Mouse (Mus musculus) forebrain, embryonic 10.5 days (tissue): Measurements from ENCODE around the gene 1700030J22Rik. TPM values are rescaled to one million over a fixed set of nuclear protein-coding genes. Genes with fewer than 3 reads are reported as not detected.

Experiments used
- DNase-seq: peaks from one replicate; pipeline ENCODE4 v3.0.0-alpha.2; 2017; ENCODE audit warnings: low spot score; ENCODE audit errors: extremely low spot score
- H3K27ac ChIP-seq: fragments of 300-500 bp; sonication (generic); 2 replicates; pipeline ENCODE4 v1.5.1; 2016; ENCODE audit warnings: mild to moderate bottlenecking
- H3K27me3 ChIP-seq: fragments of 300-500 bp; sonication (generic); 2 replicates; pipeline ENCODE4 v1.6.1; 2016; ENCODE audit warnings: mild to moderate bottlenecking; ENCODE audit not compliant: poor library complexity, severe bottlenecking
- H3K36me3 ChIP-seq: fragments of 300-500 bp; sonication (generic); replicated peaks from 2 replicates; pipeline ENCODE4 v1.6.1; 2016; ENCODE audit warnings: mild to moderate bottlenecking, moderate library complexity
- H3K4me1 ChIP-seq: fragments of 300-500 bp; sonication (generic); 2 replicates; pipeline ENCODE4 v1.6.1; 2016
- H3K4me3 ChIP-seq: fragments of 300-500 bp; sonication (generic); 2 replicates; pipeline ENCODE4 v1.5.1; 2016; ENCODE audit warnings: mild to moderate bottlenecking, moderate library complexity
- H3K9me3 ChIP-seq: fragments of 300-500 bp; sonication (generic); 2 replicates; pipeline ENCODE4 v1.6.1; 2016; ENCODE audit warnings: mild to moderate bottlenecking, moderate library complexity
- WGBS: fragments of 180-500 bp; shearing (Covaris S2); methylation state at CpG from one replicate; pipeline ENCODE4 v1.1.7; 2016; 5-methylcytosine and 5-hydroxymethylcytosine counted together
- polyA plus RNA-seq: library from polyadenylated mRNA; unstranded; fragments of >200 nt; fragmentation: Nextera tagmentation; extraction: Ambion mirVana; gene quantifications from 2 replicates; pipeline ENCODE4 v1.2.1, GENCODE M21; 2016

Gene 1700030J22Rik
- polyA plus RNA-seq, 1 experiment from 2014 or later = 2.4 TPM

DNA sequence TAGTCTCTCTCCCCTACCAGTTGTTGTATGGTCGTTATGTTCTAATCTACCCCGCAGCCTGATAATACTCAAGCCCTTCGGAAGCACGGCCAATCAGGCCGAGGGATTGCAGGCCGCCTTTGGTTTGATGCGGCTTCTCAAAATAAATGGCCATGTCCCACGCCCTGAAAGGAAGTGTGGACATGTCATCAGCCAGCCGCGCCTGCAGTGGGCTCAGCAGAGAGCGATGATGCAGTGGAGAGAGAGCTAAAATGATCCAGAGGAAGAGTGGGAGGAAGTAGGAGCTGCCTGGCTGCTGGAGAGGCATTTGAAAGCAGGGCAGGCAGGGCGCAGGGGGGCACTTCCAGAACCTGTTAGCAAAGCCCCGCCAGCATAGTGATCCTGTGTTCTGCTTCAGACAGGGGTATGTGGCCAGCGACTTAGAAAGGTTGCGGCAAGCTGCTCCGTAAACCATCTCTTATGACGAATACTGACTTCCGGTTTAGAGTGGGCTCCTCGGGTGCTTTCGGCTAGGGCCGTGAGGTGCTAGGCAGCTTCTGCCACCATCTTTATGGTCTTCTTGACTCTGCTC, 32.4 kb downstream of the 1700030J22Rik start:
- 86% methylated on average over 21 of the region's 21 CpGs for WGBS
- H3K4me3 ChIP-seq = no peak overlapping the region; the same call in 1 of the 2 replicates
- peaks cover 32% of the 10 kb centered on the region for H3K4me1 ChIP-seq
- no peaks in the 10 kb centered on the region for H3K9me3 ChIP-seq
- peaks cover 10% of the 10 kb centered on the region for H3K36me3 ChIP-seq
- H3K27ac ChIP-seq = no peak overlapping the region
- DNase-seq = no peak
- H3K27me3 ChIP-seq = no peaks in the 10 kb centered on the region

DNA sequence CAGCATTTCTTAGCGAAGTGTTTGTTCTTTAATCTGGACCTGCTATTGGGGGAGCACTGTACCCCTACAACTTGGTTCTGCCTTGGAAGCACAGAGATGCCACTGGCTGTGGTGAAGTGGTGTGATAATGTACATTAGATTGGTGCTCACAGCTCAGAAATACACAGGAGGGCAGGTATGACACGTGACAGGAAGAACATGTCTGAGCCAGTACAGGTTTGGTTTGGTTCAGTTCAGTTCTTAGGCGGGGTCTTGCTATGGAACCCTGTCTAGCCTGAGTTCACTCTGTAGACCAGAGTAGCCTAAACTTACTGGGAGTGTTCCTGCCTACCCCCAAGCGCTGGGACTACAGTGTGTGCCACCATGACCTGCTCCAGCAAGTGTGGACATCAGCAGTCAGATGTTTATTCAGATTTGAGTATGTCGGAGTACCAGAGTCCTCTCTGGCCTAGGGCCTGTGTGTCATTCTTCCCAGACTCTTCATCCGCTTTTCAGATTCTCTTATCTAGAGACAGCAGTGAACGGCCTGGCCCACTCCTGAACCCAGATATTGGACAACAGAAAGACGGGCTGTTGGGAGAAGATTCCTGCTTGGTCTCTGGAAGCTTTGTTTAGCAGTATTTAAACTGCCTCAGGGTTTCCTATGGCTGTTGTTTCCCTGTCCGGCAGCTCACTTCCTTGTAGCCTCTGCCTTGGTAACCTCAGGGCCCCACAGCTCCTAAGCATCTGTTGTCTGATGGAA, 33.4 kb downstream of the 1700030J22Rik start:
- Histone ChIP-seq H3K27ac (no peak overlapping the region), H3K4me3 (no peak overlapping the region), H3K4me1 (peaks cover 32% of the 10 kb centered on the region), H3K36me3 (peaks cover 20% of the 10 kb centered on the region), H3K9me3 (no peaks in the 10 kb centered on the region), H3K27me3 (no peaks in the 10 kb centered on the region)
- no peak for DNase-seq
- 85% methylated on average over 9 of the region's 9 CpGs for WGBS

DNA sequence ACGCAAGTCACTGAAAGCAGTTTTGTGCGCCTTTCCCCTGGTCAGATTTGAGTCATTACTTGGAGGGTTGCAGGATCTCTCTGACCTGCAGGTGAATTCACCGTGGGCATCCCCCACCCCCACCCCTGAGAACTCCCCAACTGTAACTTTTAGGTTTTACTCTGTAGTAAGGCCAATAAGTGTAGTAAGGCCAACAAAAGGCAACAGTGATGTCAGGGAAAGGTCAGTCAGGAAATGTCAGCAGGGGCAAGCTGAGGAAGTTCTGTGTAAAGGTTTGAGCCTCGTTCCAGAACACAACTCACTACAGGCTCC, 34.4 kb downstream of the 1700030J22Rik start:
- H3K4me1 ChIP-seq = peaks cover 32% of the 10 kb centered on the region
- no peaks in the 10 kb centered on the region for H3K27me3 ChIP-seq
- H3K9me3 ChIP-seq = no peaks in the 10 kb centered on the region
- peak overlapping the region; percentile 95 for H3K4me3 ChIP-seq
- no peak for DNase-seq
- H3K27ac ChIP-seq = no peak overlapping the region
- 22% methylated on average over 4 of the region's 4 CpGs for WGBS
- peaks cover 27% of the 10 kb centered on the region for H3K36me3 ChIP-seq

DNA sequence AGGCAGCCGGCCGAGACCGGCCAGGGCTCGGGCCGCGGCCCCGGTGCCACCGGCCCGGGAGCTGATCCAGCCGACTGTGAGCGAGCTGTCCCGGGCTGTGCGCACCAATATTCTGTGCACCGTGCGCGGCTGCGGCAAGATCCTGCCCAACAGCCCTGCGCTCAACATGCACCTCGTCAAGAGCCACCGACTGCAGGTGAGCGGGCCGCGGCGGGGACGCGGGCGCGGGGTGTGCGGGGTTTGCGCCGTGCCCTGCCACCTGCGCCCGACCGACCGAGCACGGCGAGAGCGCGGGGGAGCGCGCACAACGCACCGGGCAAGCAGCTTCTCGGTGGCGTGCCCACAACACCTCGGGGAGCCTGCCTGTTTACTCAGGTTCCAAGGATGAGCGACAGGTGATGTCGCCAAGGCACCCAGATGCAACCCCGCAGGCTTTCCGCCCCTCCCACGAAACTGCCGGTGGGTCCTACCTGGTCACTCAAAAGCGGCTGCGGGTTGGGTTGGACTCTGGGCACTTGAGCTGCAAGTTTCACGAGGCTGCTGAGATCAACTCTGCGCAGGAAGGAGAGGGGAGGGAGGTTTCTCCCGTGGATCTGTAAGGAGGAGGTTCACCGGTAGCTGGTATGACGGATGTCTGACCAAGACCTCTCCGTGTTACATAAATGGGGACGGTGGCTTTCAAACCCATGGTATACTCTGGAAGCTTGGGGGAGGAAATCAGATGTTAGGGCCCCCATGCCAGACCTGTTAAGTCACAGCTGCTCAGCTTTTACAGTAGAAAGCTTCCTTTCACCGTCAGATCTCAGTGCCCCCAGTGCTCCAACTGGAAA, 35.0 kb downstream of the 1700030J22Rik start:
- Histone ChIP-seq H3K27me3 (no peaks in the 10 kb centered on the region), H3K4me3 (peak overlapping the region; percentile 95), H3K4me1 (peaks cover 32% of the 10 kb centered on the region), H3K27ac (peak overlapping the region; percentile 88), H3K9me3 (no peaks in the 10 kb centered on the region), H3K36me3 (peaks cover 31% of the 10 kb centered on the region)
- peak; percentile 21 for DNase-seq
- under 1% methylated on average over 62 of the region's 62 CpGs for WGBS

DNA sequence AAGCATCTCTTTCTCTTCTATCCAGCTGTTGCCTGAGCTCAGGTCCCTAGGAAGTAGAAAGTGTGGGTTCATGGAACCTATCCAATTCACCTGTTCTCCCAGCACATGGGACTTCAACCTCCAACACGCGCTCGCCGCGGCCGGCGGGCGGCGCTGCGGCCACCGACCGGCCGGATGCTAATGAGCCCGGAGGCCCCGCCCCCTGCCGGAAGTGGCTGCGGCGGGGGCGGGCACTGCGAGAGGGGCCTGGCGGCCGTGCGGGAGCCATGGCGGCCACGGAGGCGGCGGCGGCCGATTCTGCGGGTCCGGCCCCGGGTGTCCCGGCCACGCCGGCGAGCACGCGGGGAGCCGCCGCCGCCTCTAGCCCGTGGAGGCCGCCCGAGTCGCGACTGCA, 35.6 kb downstream of the 1700030J22Rik start, which contains the start of gene Atmin:
Gene Atmin (plus strand): TSS at position 233 of the 394 bp plus-strand sequence.
- H3K4me3 ChIP-seq = peak within 1 kb of the TSS; percentile 95
- H3K27ac ChIP-seq = peak within 1 kb of the TSS; percentile 88
- H3K4me1 ChIP-seq = peaks cover 32% of the 10 kb centered on the region
- WGBS = 0% methylated on average over 33 of the region's 46 CpGs
- no peaks in the 10 kb centered on the region for H3K27me3 ChIP-seq
- DNase-seq = peak; percentile 80
- peaks cover 38% of the 10 kb centered on the region for H3K36me3 ChIP-seq
- no peaks in the 10 kb centered on the region for H3K9me3 ChIP-seq

DNA sequence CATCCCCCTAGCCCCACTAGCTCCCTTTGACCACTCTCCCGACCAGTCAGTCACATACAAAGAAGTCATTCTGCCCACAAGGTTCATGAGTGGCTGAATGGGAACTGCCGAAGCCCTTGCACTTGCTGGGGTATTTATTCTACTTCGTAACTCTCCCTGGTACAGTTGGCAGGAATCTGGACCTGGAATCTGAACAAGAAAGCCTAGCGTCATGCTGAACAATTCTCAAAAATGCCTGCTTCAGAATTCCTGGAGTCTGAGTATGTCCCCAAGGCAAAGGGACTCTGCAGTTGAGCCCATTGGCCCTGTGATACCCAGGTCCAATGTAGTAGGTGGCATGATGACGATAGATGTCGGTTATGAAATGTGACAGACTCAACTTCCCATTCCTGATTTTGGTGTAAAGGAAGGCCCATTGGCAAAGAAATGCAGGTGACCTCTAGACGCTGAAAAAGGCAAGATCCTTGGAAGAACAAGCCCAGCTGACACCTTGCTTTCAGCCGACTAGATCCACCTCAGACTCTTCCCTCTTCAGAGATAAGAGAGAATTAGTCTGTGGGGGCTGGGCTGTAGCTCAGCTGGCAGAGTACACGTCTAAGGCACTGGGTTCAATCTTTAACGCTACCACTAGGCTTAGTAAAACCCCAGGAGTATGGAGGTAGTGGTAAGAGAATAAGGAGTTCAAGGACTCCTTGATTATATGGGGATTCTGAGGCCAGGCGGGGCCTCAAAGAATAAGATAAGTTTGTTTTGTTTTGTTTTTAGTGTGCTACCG, 36.3 kb downstream of the 1700030J22Rik start:
- Histone ChIP-seq H3K36me3 (peaks cover 44% of the 10 kb centered on the region), H3K4me1 (peaks cover 32% of the 10 kb centered on the region), H3K27ac (no peak overlapping the region), H3K27me3 (no peaks in the 10 kb centered on the region), H3K9me3 (no peaks in the 10 kb centered on the region), H3K4me3 (peak overlapping the region; percentile 95; the same call in 1 of the 2 replicates)
- DNase-seq = no peak
- WGBS = 86% methylated on average over 12 of the region's 12 CpGs

DNA sequence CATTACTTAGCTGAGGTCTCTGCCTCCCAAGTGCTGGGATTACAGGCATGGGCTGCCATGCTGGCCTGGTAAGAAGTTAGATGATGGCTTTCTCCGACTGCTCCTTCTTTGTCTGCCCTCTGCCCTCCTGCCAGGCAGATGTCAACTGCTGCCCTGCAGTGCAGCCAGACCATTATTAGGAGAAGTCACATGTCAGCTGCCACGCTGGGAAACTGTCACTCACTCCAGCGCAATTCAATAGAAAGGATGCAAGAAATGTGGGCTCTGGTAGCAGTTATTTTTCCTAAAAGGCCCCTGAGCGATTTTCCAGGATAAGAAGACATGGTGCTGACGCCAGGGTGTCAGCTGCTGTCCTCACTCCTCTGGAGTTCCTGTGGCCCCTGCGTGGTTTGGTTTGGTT, 43.3 kb downstream of the 1700030J22Rik start:
- Histone ChIP-seq H3K9me3 (no peaks in the 10 kb centered on the region), H3K36me3 (peaks cover 96% of the 10 kb centered on the region), H3K27ac (no peak overlapping the region), H3K4me1 (0 out of 2 replicates have a peak, but pooled peaks cover 4% of the 10 kb centered on the region), H3K4me3 (no peak overlapping the region), H3K27me3 (no peaks in the 10 kb centered on the region)
- DNase-seq = no peak
- 68% methylated on average over 6 of the region's 6 CpGs for WGBS

DNA sequence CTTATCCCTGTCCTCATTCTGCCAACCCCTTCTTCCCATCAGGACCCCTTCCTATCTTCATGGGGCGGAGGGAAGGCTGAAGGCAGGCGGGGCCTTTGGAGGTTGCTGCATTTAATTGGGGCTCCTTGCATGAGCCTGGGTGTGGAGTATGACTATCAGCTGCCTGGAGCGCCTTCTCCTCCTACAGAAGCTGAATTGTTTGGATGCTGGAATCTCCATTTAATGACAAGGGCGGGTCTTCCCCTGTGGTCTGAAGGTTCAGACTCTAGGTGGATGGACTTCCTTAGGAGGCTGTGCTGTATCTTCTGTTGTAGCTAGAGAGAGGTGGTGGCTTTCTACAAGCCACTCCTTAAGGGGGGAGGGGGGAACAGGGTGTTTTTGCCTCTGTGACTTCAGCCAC, 43.8 kb downstream of the 1700030J22Rik start:
- no peak overlapping the region for H3K4me3 ChIP-seq
- 0 out of 2 replicates have a peak, but pooled peaks cover 4% of the 10 kb centered on the region for H3K4me1 ChIP-seq
- no peak for DNase-seq
- no peaks in the 10 kb centered on the region for H3K27me3 ChIP-seq
- no peak overlapping the region for H3K27ac ChIP-seq
- H3K9me3 ChIP-seq = no peaks in the 10 kb centered on the region
- H3K36me3 ChIP-seq = peaks cover 94% of the 10 kb centered on the region
- 97% methylated on average over 4 of the region's 4 CpGs for WGBS

DNA sequence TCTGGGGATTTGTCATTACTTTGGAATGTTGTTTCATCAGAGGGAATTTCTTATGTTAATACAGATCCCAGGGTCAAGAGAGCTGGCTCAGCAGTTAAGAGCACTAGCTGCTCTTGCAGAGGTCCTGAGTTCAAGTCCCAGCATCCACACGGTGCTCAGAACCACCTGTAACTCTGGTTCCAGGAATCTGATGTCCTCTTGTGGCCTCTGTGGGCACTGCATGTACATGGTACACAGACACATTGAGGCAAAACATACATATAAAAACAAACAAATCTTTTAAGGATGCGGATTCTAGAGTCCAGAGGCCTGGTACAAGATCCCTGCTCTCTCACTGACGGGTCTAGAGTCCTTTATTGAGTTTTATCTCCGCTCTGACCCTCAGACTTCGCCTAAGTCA, 50.2 kb downstream of the 1700030J22Rik start:
- Histone ChIP-seq H3K4me1 (no peaks in the 10 kb centered on the region), H3K4me3 (no peak overlapping the region), H3K36me3 (peaks cover 98% of the 10 kb centered on the region), H3K27ac (no peak overlapping the region), H3K9me3 (no peaks in the 10 kb centered on the region), H3K27me3 (no peaks in the 10 kb centered on the region)
- 92% methylated on average over 5 of the region's 5 CpGs for WGBS
- no peak for DNase-seq

DNA sequence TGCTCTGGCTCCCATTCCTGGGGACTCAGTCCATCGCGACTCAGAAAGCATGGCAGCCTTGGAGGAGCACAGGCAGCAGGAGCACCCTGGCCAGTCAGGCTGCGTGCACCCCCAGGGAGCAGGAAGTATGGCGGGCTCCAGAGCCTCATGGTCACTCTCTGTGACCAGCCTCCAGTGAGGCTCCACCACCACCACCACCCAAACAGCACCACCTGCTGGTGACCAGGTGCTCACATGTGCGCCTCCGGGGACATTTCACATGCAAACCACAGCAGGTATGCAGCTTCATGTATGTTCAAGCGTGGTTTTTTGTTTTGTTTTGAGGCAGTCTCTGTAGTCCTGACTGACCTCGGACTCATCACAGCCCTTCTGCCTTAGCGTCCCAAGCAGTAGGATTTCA, 50.9 kb downstream of the 1700030J22Rik start:
- Histone ChIP-seq H3K4me3 (no peak overlapping the region), H3K36me3 (peaks cover 93% of the 10 kb centered on the region)
- 83% methylated on average over 9 of the region's 9 CpGs for whole genome bisulfite sequencing

DNA sequence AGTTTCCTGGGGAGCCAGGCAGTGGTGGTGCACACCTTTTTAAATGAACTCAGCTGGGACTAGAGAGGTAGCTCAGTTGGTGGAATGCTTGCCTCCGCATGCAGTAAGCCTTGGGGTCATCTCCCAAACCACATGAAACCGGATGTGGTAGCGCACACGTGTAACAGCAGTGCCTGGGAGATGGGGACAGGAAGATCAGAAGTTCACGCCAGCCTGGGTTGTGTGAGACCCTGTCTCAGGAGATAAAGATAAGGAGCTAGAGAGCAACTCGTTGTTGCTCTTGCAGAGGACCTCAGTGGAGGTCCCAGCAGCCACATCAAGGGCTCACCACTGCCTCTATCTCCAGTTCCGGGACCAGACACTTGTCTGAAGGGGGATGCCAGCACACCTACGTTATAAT, 55.2 kb downstream of the 1700030J22Rik start:
- peaks cover 50% of the 10 kb centered on the region for H3K36me3 ChIP-seq

More for the DNA sequence above, 50.9 kb downstream of the 1700030J22Rik start:
- H3K27ac ChIP-seq = no peak overlapping the region
- H3K9me3 ChIP-seq = no peaks in the 10 kb centered on the region
- DNase-seq = peak; percentile 38
- peaks cover under 1% of the 10 kb centered on the region; the same call in 1 of the 2 replicates for H3K4me1 ChIP-seq
- no peaks in the 10 kb centered on the region for H3K27me3 ChIP-seq

DNA sequence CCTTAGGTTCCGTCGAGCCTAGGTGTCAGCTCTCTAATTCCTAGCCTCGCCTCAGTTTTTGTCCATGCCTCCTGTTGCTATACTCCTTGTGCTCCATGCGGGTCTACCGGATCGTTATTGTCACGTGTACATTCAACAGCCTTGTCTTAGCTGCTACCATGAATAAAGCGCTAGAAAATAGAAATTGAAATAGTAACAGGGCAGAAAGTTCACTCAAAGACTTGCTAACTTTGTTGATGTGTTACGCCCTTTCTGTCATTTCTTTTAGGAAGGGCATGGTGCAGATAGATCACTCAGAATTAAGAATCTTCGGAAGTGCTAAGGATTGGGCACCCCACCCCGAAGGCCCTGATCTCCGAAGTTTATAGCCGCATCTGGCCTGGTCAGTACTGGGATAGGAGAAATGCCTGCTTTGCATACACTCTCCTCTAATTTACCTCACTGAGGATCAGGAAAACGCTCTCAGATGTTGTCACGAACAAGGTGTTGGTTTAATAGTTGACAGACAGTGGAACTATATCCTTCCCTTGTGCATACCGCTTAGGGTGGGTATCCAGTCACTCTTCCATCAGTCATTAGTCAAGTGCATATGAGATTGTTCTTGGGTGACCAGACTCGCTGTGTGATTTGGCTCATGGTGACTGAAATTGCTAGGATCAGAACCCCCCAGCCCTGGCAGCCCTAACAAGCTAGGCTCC, 56.5 kb downstream of the 1700030J22Rik start:
- H3K4me3 ChIP-seq = peak overlapping the region; percentile 64
- no peaks in the 10 kb centered on the region for H3K27me3 ChIP-seq
- WGBS = 35% methylated on average over 17 of the region's 17 CpGs
- H3K27ac ChIP-seq = peak overlapping the region; percentile 95
- no peaks in the 10 kb centered on the region for H3K9me3 ChIP-seq
- DNase-seq = no peak
- H3K4me1 ChIP-seq = peaks cover 23% of the 10 kb centered on the region
- H3K36me3 ChIP-seq = peaks cover 37% of the 10 kb centered on the region

More for the DNA sequence above, 55.2 kb downstream of the 1700030J22Rik start:
- Histone ChIP-seq H3K9me3 (no peaks in the 10 kb centered on the region), H3K27ac (no peak overlapping the region), H3K27me3 (no peaks in the 10 kb centered on the region), H3K4me3 (no peak overlapping the region), H3K4me1 (peaks cover 23% of the 10 kb centered on the region)
- WGBS = 95% methylated on average over 8 of the region's 8 CpGs
- DNase-seq = no peak
